Mouse (Mus musculus): ENCODE data around the gene Fxyd6.

- no peak for TF ChIP-seq CTCF (IDR thresholded peaks at IDR 0.05 in 2 of 3, conservative IDR thresholded peaks at IDR 0.05 in 1 of 3; ENCODE audit: control insufficient read depth in 1 of 3, insufficient read depth in 1 of 3, low read depth in 2 of 3, low read length in 3 of 3, poor library complexity in 1 of 3, severe bottlenecking in 1 of 3)
- no peak for TF ChIP-seq MEF2A (IDR thresholded peaks at IDR 0.05; ENCODE audit: extremely low read depth, insufficient replicate concordance, low read depth, low read length, poor library complexity, severe bottlenecking)
- no peak for TF ChIP-seq MAFK (IDR thresholded peaks at IDR 0.05; ENCODE audit: borderline replicate concordance, low read depth, low read length)
- no peak for TF ChIP-seq POLR2A (IDR thresholded peaks at IDR 0.05; ENCODE audit: control insufficient read depth in 1 of 2, insufficient read depth in 1 of 2, low read depth in 1 of 2, low read length in 2 of 2, poor library complexity in 1 of 2)
- no peak for TF ChIP-seq POLR2AphosphoS5 (IDR thresholded peaks at IDR 0.05; ENCODE audit: borderline replicate concordance, low read depth, low read length)
- no peak for TF ChIP-seq E2F4 (IDR thresholded peaks at IDR 0.05; ENCODE audit: borderline replicate concordance, low read depth, low read length)
- no peak for TF ChIP-seq ZC3H11A (IDR thresholded peaks at IDR 0.05; ENCODE audit: low read depth, low read length)
- TF ChIP-seq KAT2A (conservative IDR thresholded peaks at IDR 0.05; ENCODE audit: low read depth, low read length), result no peak
Measured at GRCm38 (mm10) chr9:45374988-45375502, 5.1 kb downstream of the Fxyd6 start.
